Mouse (Mus musculus) layer of hippocampus, adult 9-11 months (tissue): ENCODE results near the gene Gabra5.
A peak's percentile ranks its signal among the peaks of the same experiment; 100 is the strongest.

ENCODE experiments used
- DNase-seq: peaks from one replicate; pipeline ENCODE4 v3.0.0; 2022

The Gabra5 gene

GRCm38 (mm10) chr7:57386517-57387340, 123.1 kb downstream of the Gabra5 start, which contains the start of gene Gabrg3:
Gene Gabrg3 (minus strand): TSS chr7:57387188.
- peak; percentile 14 for DNase-seq

- DNase-seq, result peak; percentile 30
These were observed 125.7 kb downstream of the Gabra5 start for GRCm38 (mm10) chr7:57384112-57384511.

- DNase-seq, result no peak
These were observed 143.9 kb downstream of the Gabra5 start for GRCm38 (mm10) chr7:57366013-57366390.

- no peak for DNase-seq
These were observed 144.5 kb downstream of the Gabra5 start for GRCm38 (mm10) chr7:57365134-57366012.

- no peak for DNase-seq
These were observed 146.0 kb downstream of the Gabra5 start for GRCm38 (mm10) chr7:57363812-57364211.

GRCm38 (mm10) chr7:57357871-57358540, 151.9 kb downstream of the Gabra5 start:
- DNase-seq, result no peak
